Mouse (Mus musculus): ENCODE results near the gene Ccl28.

DNA sequence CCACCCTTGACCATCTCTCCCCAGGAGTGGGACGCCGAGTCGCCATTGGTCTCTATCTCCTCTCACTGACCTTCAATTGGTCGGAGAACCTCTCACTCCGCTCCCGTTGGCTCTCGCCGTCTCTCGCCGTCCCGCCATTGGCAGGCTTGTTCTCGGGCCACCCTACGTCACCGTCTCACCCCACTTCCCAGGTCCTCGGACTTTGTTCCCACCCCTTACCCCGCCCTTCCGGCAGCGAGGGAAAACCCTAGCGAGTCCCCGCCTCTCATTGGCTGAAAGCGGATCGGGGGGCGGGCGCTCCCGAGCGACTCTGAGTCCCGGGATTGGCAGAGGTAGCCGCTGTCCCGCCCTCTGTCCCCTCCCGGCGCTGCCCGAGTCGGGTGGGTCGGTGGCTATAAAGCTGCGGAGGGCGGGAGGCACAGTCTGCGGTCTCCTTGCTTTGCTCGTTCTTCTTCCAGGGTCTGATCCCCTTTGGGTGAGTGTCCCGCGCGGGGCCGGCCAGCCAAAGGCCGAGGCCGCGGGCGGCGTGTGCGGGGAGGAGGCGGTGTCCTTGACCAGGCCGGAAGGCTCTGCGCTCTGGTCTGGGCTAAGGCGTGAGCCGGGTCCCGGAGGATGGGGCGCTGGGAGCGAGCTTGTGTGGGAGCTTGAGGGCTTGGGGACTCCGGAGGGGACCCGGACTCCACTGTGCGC lies 66.6 kb downstream of the Ccl28 start, which contains the start of gene Hmgcs1:
- no peak for TF ChIP-seq CTCF (IDR thresholded peaks at IDR 0.05; ENCODE audit: low read depth)
- TF ChIP-seq EP300 (IDR thresholded peaks at IDR 0.05; ENCODE audit: low read depth): peak; percentile 90

All from liver, postnatal 0 days (tissue).